Mouse (Mus musculus): ENCODE data around the gene Ntng2.

Ntng2 gene

DNA sequence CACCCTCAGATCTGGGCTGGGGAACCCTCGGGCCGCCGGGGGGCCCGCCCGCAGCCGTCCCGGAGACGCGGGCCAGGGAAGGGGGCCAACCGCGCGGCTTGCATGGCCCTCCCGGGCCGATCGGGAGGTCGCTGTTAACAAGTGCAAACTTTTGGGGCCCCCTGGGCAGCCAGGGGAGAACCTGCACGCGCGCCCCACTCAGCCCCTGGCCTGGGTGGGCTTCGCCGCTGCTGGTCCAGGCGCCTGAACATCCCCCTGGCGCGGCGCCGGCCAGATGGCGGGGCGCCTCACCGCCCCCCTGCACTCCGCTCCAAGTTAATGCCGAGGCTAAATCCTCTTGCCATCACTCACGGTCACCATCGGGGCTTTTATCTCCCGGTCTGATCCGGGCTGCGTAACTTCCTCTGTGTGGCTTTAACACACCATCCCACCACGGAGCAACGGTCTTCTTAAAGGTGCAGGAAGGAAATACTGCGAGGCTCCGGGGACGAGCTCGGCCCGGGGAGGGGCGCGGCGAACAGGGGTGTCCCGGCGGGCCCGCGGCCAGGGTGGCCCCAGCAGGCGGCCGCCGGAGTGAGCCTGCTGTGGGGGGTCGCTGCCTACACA lies at the start of gene Ntng2:
Gene Ntng2, minus strand, starts transcription at position 407 of the 606 bp plus-strand sequence.
- DNase-seq = peak in 1 of 2 experiments; percentile 34

DNA sequence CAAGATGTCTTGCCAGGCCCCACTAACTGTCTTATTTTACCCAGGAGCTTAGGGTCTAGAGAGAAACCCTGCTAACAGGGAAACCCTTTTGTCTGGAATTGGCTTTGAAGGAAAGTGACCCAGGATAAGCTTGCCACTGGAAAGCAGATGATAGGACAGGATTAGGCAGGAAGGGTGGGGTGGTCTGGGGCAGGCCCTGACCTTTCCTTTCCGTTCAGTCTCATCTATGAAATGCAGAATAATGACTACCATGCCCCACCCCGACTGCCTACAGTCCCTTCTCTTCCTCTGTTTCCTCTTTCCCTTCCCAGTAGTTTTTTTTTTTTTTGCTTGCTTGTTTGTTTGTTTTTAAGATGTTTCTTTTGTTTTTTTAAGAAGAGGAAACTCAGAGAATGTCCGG lies 42.8 kb upstream of the Ntng2 start:
- no peak for DNase-seq

DNA sequence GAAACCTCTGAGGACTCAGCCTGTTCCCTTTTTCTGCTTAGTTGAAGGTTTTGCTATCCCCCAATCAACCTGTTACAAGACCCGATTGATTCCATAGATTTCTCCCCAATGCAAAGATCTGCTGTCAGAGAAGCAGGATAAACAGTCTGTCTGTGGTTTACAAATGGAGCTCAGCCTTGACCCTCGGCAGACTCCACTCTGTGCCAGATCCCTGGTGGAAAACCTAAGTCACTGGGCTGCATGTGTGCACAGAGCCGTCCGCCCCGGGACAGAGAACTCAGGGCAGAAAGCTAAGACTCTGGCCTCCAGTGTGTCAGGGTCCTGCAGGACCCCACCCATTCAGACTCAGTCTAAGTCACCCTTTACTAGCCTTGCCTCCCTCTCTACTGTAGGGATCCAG lies 34.8 kb upstream of the Ntng2 start:
- no peak for DNase-seq

DNA sequence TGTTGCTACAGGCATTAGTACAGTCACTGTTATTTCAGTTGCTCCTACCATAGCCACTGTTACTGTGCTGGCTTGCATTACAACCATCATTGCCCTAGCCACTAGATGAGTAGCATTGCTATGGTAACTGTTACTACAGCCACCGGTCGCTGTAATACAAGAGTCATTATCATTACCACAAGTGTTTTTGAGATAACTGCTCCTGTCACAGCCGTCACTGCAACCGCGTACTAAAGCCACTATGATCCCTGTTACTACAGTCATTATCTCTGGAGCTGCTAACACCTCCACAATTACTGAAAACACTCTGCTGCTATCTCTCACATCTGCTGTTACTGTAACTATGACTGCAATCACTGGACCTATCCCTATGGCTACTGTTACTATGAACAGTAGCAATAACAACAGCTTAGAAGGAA lies 24.9 kb upstream of the Ntng2 start:
- DNase-seq = no peak

DNA sequence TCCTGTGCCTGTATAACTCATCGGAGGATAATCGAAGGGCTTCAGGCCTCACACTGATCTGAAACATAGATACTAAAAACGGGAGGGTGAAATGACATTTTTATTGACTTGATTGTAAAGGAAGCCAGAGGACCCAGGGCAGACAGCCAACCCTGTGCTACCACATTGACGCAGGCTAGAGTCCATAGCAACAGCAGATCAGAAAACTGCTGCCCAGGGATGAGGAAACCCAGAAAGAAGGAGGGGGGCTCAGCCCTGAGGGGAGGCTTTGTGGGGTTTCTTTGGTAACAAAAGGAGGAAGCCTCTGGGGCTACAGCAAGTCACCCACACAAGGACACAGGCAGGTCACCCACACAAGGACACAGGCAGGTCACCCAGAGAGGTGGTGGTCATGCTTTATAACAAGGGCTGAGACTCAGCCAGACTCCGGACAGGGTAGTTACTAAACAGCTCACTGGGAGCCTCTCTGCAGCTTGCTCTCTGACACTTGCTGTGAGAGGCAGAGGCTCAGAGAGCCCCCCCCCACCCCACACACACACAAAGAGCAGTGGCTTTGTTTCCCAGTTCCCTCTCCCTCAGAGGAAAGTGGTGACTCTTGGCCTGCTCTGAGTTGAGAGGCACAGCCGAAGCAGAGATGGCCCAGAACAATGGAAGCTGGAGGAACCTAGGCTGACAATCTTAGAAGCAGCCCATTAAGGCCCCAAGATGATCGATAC lies 19.2 kb upstream of the Ntng2 start:
- DNase-seq = no peak

DNA sequence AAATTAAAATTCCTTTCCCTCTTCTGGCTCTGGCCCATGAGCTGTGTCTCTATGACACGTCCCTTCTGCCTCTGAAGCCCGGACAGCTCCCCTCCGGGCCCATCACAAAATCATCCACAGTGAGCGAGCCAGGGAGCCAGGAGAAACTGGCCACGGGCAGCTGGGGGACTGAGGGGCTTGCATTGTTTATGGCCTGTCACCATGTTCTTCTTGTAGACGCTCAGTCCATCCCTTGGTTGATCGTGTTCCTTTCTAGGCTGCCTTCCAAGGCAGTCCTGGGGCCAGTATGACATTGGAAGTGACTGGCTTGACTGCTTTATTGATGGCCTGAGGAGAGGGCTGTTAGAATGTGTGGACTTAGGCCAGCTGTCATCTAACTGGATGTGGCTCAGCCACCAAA lies 18.3 kb upstream of the Ntng2 start:
- DNase-seq = no peak

DNA sequence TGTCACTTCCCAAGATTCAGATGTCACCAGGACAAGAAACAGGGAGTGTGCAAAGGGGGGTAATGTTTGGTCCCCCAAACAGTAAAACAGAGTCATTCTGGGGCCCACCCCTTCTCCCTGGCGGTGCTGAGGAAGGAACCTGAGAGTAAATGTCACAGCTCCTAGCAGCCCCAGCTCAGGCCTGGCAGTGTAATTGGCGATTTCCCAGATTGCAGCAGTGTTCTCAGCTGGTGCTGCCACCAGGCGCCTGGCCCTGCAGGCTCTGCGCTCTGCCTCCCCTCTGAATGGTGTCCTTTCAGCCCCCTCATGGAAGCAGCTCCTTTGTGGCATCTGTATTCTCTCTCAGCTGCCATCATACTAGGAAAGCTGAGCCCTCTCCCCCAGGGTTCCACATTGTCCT lies 14.0 kb upstream of the Ntng2 start:
- DNase-seq = peak; percentile 37 to 41

DNA sequence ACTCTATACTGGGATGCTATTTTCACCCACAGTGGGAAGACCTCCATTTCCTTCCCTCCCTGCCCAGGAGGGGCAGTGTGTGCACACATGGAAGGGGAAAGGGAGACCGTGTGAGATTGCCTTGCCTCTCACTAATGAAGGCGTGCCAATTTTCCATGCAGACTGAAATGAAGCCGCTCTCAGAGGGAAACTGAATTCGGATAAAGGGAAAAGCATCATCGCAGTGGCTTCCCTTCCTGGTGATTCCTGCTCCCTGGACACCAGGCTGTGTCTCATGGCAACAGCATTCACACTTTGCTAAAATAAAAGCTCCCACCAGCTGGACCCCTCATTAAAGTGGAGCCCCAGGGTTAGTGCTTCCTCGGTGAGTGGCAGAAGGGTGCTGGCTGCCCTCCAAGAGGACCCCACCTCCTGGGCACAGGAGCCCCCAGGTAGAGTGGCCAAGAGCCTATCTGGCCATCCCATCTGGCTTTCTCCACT lies 9.7 kb upstream of the Ntng2 start:
- no peak for DNase-seq

DNA sequence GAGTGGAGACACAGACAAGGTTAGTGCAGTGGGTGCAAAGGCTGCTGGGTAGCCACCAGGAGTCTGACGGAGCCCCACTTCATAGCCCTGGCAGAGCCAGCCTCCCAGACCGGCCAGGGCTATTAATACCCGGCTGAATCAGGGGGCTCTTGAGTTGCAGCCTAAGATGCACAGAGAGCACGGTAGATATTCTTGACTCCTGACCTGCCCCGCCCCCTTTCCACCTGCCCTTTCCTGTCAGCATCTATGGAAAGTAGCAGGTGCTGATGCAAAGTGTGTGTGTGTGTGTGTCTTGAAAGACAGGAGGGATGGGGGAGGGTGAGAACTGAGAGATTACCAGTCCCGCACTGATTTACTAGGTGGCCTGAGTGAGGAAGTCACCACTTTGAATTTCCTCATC lies 8.3 kb upstream of the Ntng2 start:
- DNase-seq = no peak

DNA sequence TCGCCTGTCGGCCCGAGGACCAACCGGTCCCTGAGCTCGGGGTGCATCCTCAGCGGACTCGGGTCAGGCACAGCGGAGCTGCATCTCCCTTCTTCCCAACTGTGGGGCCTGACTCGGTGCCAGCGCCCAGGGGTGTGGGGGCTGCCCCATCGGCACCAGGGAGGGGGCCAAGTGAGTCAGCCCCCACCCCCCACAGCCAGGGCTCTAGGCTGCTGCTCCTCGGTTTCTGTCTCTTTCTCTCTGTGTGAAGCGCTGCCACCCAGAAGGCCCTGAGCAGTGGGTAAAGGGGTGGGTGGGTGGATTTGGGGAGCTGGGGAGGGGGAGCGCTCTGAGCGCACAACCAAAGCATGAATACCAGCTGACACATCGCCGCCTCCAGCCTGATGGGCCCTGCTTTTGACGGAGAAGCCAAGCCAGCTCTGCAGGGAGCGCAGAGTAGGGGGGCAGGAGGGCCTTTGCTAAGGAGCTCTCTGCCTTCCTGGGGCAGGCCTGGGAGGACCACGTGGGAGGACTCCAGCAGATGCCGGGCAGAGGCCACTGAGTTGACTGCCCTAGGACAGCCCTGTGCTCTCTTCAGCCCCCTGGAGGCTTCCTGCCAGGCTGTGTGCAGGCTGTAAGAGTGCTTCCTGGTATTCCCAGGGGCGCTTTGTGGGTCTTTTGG lies 530 bp upstream of the Ntng2 start:
- peak in 1 of 2 experiments; percentile 37 for DNase-seq

DNA sequence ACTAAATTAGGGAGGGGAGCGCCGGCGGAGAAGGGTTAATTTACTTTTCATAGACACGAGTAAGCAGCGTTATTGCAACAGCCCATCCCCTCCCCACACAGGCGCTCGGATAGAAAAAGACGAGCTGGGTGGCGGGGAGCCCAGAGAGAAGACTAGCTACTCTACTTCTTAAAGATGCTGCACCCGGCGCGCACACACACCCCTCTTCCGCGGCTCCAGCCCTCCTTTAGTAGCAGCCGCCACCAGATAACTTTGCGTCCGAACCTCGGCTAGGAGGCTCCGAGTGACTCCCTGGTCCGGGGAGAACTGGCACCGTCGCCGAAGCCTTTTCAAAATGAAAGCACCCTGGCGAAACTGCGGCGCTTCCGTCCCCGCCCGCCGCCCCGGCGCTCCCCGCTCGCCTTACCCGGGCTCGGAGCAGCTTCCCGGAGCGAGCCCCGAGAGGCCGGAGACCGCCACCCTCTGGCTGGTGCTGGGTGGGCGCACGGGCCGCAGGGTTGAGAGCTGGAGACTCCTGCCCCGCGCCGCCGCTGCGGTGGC lies 676 bp downstream of the Ntng2 start:
- peak in 1 of 2 experiments; percentile 44 for DNase-seq

DNA sequence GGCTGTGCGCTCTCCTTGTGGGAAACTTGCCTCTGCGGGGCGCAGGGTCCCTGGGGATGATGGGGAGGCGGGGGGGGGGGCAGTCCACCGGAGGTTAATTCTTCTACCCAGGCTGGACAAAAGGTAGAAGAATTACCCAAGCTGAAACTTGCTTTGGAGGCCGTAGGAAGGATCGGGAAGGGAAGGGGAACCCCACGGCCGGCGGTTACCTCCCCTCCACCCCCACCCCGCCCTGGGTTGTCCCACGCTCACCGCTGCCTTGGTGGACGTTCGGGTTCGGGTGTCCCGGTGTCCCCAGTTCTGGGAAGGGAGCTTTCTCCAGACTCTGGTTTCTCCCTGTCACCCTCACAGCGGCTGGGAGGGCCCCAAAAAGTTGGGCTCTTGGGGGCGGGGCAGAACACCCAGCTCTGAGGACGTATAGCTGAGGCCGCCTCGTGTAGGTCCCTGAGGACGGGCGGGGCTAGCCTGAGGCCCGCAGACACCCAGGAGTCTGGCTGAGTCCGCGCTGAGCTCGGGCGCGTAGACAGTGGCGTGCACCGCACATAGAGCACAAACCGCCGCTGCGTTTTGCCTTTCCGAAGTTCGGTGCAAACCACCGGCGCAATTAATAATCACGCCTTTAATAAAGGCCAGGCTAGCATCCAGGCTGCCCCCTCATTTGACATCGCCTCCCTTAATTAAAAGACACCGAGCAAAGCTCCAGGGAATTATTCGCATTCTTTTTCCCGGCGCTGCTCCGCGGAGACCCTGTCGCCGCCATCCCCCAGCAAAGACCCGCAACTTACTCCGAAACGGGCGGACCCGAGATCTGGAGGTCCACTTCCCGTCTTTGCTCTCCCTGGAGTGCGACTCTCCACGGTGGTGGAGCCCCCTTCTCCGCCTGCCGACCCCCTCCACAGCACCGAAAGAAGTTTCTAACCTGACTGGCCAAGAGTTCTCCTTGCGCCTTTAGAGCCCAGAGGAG lies 1.4 kb downstream of the Ntng2 start:
- DNase-seq = peak in 1 of 2 experiments; percentile 36

DNA sequence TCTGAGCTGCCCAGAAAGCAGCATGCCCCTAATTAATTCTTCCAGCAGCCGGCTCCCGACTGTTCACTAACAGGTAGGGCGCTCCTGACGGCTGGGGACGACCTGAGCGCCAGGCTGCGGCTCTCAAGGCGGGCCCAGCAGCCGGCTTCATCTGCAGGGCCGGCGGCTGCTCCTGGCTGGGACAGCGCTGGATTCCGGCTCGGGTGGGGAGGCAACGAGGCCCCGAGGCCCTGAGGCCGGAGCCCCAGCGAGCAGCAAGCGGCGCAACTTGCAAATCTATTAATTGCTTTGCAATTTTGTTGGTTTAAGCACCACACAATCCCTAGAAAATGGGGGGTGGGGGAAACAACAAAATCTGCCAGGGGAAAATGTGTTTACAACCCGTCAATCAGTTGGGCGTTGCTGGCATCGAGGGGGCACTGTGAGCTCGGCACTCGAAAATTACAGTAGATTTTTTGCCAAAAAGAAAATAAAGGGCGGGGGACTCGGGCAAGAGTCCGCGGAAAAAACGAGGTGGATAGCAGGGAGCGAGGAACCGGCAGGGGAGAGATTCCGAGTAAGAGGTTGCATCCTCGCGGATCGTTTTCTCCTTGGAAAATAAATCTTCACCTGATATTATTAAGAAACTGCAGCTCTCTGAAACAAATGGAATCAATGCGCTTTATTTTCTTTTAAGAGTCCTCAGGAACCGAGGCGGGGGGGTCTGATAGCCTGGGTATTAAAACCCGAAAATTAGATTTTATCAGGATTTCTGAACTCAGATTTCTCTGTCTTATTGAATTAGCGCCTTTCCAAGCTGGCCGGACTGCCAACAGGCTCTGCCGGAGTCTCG lies 2.3 kb downstream of the Ntng2 start:
- DNase-seq = peak; percentile 37 to 49

DNA sequence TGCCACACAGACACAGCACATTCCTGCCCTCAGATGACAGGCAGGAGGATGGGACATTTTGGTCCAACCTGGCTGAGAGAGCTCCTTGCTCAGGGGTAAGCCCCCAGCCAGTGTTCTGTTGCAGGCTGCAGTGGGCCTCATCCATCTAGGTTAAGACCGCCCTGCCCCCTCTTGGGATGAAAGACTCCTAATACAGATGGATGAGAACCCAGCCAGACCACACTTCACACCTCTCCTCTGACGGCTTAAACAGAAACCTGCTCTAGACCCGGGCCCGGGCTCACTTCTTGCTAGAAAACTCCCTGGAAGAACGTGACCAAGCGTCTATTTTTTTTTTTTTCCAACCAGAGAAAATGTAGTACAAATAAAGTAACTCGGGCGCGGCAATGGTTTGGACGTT lies 3.0 kb downstream of the Ntng2 start:
- no peak for DNase-seq

DNA sequence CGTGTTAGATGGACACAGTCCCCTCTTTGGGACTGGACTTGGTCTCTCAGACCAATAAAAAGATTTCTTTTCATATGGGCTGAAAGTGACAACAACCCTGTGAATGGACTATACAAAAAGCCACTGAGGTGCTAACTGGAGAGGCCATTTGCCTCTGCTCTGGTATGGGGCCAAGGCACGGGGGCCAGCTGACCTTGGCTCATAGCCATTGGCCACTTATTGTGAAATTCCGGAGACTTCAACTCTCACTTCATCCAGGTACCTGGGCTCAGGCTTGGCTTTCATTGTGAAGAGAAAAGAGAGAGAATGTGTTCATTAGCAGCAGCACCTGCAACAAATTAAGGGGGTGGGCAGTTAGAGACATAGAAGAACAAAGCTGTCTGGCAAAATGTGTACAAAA lies 4.3 kb downstream of the Ntng2 start:
- DNase-seq = no peak

DNA sequence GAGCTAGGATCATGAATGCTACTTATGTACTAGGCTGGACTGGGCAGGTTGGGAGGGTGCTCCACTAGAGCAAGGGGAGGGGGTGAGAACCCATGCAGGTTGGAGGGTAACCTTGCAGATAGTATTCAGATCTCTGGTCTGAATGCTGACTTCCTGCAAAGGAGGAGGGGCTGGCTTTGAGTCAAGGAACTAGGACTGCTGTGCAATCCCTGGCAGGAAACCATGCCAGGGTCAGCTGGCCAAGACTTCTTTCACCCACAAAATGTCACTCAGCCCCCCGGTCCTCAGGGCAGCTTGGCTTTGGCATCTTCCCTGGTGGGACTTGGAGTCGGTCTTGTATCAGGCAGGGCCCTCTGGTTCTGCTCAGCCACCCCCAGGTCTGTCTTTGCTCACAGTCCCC lies 5.4 kb downstream of the Ntng2 start:
- DNase-seq = no peak

DNA sequence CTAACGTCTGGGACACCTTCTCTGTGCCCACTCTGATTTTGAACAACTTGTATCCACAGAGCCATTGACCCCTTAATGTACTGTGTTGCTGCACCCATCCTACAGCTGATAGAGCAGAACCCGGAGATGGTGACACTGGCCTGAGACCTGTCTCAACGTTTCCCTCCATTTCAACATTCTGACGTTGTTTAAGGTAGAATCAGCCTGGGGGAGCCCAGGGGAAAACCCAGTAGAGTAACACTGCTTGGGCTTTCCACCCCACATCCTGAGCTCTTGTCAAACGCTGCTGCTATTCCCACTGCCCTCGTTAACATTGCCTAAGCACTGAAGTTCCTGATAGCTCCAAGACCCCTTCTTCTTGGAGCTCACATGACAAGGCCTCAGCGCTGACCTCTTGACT lies 5.9 kb downstream of the Ntng2 start:
- no peak for DNase-seq

DNA sequence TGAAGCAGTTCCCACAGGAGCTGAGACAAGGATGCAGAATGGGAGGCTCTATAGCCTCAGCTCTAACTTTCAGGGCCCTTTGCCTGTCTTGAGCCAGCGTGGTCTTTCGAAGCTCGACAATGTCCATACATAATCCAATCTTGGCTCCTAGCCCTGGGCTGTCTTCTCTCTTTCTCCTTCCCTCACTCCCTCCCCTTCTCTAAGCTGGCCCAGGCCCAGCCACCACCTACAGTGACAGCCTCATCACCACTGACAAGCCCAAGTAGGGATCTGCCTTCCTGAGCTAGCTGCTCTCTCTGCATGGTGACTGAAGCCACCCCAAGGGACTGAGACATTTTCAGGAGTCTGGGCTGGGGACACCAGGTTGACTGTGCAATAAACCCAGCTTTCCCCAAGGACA lies 6.5 kb downstream of the Ntng2 start:
- no peak for DNase-seq

DNA sequence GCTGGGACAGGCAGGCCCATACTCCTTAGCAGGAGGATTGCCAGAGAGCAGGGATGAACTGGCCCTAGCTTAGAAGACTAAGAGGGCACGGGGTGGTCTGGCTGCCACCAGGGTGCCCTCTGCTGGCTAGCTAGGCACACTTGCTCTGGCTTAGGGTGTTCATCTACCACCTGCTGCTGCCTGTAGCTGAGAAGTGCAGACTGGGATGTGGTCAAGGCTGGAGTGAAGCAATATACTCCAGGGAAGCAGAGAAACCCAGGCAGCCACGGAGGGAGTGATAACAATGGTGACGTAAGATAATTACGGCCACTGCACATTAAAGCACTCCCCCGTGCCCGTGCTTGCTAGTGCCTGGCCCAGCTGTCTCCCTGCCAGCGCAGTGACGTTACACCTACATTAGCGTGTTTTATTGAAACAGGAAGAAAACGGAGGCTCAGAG lies 7.4 kb downstream of the Ntng2 start:
- no peak for DNase-seq

DNA sequence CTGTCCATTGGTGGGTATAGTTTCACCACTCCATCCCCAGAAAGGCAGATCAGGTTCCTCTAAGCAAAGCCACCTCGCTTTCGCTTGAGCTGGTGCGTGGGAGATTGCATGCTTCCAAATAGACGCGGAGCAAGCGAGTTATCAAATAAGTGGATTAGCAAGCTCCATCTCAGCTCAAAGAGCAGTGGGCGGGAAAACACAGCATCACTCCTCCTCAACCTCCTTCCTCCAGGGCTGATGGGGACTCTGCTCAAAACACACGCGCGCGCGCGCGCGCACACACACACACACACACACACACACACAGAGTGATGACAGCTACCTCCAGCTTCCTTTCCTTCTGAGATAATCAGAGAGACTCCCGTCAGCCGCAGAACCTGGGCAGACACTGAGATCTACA lies 13.5 kb downstream of the Ntng2 start:
- DNase-seq = no peak

DNA sequence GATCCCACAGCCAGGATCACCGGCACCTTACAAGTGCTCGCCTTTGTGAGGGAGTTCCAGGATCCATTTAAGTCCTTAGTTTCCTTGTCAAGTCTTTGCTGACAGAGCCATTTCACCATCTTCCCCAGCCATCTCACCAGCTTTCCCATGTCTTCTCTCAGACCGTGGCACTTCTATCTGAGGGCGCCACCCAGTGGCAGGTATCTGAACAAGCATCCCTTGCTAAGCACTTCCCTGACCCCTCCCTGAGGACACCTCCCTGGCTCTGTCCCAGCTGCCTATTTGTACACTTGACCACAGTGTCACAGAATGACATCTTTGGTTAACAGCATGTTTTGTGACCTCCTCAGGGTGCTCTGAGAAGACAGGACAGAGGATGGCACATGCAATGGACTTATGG lies 15.2 kb downstream of the Ntng2 start:
- DNase-seq = peak; percentile 88 to 94

DNA sequence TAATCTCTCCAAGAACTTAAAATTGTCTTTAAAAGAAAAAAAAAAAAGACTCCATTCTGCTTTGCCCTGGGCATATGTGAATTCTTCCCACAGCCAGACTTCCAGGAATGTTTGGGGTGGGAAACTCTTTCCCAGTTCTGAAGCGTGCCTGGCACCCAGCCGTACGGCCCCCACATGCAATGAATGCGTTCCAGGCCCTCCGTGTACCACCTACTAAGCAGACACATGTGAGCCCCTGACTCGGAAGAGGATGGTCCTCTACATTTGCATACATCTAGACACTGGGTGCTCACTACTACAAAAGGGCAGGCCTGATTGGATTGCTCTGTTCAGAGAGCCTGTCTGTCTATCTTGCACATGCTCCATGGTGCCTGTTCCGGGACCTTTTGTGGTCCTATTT lies 17.0 kb downstream of the Ntng2 start:
- DNase-seq = no peak
